Comparison of ENCODE assay signal across 19 mouse cellular contexts in genomic region chr8:61306501-61307112, GRCm38 (mm10).
DNase-seq lines count a peak whose midpoint lies in the region; ATAC-seq and TF ChIP-seq lines count a peak whose summit lies in the region.
"Had no signal": no experiment of that assay in that cellular context is flagged by ENCODE, and none has a peak within 500 bp of the region (broad histone marks: within the 10 kb centered on the region; RNA-seq: fewer than 3 reads in every experiment).

No protein-coding gene starts in this region.

- H3K9ac ChIP-seq in forebrain, embryonic 13.5 days = no peak overlapping the region
- H3K9ac ChIP-seq in forebrain, embryonic 15.5 days (replicated peaks) = no peak overlapping the region
- H3K9ac ChIP-seq: embryonic facial prominence, embryonic 13.5 days; heart, embryonic 15.5 days; hindbrain, embryonic 12.5 days; intestine, embryonic 15.5 days; lung, embryonic 14.5 days had no signal

- no peaks in the 10 kb centered on the region for H3K9me3 ChIP-seq in forebrain, embryonic 13.5 days (replicated peaks)
- H3K9me3 ChIP-seq in forebrain, embryonic 15.5 days = no peaks in the 10 kb centered on the region
- H3K9me3 ChIP-seq: embryonic facial prominence, embryonic 13.5 days; heart, embryonic 15.5 days; hindbrain, embryonic 12.5 days; intestine, embryonic 15.5 days had no signal

- no peak overlapping the region for H3K4me3 ChIP-seq in forebrain, embryonic 13.5 days
- no peak overlapping the region for H3K4me3 ChIP-seq in forebrain, embryonic 15.5 days
- H3K4me3 ChIP-seq in layer of hippocampus, adult 2 months = no peak overlapping the region
- H3K4me3 ChIP-seq: embryonic facial prominence, embryonic 13.5 days; heart, embryonic 15.5 days; hindbrain, embryonic 12.5 days; intestine, embryonic 15.5 days had no signal

- TF ChIP-seq POLR2A in brain, embryonic 14.5 days (IDR thresholded peaks at IDR 0.05; ENCODE audit: borderline replicate concordance, extremely low read depth, insufficient read depth, insufficient read length, poor library complexity, severe bottlenecking) = no peak

- H3K4me2 ChIP-seq in forebrain, embryonic 13.5 days = no peak overlapping the region
- H3K4me2 ChIP-seq in forebrain, embryonic 15.5 days (replicated peaks) = no peak overlapping the region
- H3K4me2 ChIP-seq: embryonic facial prominence, embryonic 13.5 days; heart, embryonic 15.5 days; hindbrain, embryonic 12.5 days; intestine, embryonic 15.5 days; liver, embryonic 11.5 days; lung, embryonic 14.5 days had no signal

- WGBS in forebrain, embryonic 13.5 days = 66% methylated on average over 4 of the region's 4 CpGs
- WGBS in forebrain, embryonic 15.5 days = 65% methylated on average over 4 of the region's 4 CpGs

- no peak for TF ChIP-seq CTCF in layer of hippocampus, adult 2 months (conservative IDR thresholded peaks at IDR 0.05)
- no peak for TF ChIP-seq CTCF in brain, embryonic 14.5 days (IDR thresholded peaks at IDR 0.05; ENCODE audit: borderline replicate concordance, extremely low read depth, insufficient read depth, insufficient read length)

- intact Hi-C loops in left cerebral cortex, postnatal 25 days (cut with DNase I) = loop anchor here (2.0 kb wide), 2 partner anchors 48 to 90 kb away; no protein-coding TSS in a partner anchor

- peaks cover 57% of the 10 kb centered on the region for H3K4me1 ChIP-seq in forebrain, embryonic 13.5 days
- H3K4me1 ChIP-seq in forebrain, embryonic 15.5 days = peaks cover 50% of the 10 kb centered on the region

- no peak for ATAC-seq in forebrain, embryonic 13.5 days
- ATAC-seq in forebrain, embryonic 15.5 days (replicated peaks) = no peak
- ATAC-seq: intestine, embryonic 15.5 days; midbrain, embryonic 16.5 days had no signal

- peak overlapping the region; percentile 16; the same call in 1 of the 2 replicates for H3K27ac ChIP-seq in forebrain, embryonic 13.5 days
- no peak overlapping the region for H3K27ac ChIP-seq in forebrain, embryonic 15.5 days (replicated peaks)
- peak overlapping the region; percentile 44 for H3K27ac ChIP-seq in layer of hippocampus, adult 2 months
- H3K27ac ChIP-seq: embryonic facial prominence, embryonic 13.5 days; heart, embryonic 15.5 days; hindbrain, embryonic 12.5 days; intestine, embryonic 15.5 days; stomach, postnatal 0 days had no signal

- H3K27me3 ChIP-seq in forebrain, embryonic 13.5 days = no peaks in the 10 kb centered on the region
- no peaks in the 10 kb centered on the region for H3K27me3 ChIP-seq in forebrain, embryonic 15.5 days
- H3K27me3 ChIP-seq: embryonic facial prominence, embryonic 13.5 days; heart, embryonic 15.5 days; hindbrain, embryonic 12.5 days; intestine, embryonic 15.5 days had no signal

- no peaks in the 10 kb centered on the region for H3K36me3 ChIP-seq in forebrain, embryonic 13.5 days (ENCODE audit: poor library complexity, severe bottlenecking)
- no peaks in the 10 kb centered on the region for H3K36me3 ChIP-seq in forebrain, embryonic 15.5 days
- H3K36me3 ChIP-seq: embryonic facial prominence, embryonic 13.5 days; heart, embryonic 15.5 days; hindbrain, embryonic 12.5 days; intestine, embryonic 15.5 days had no signal

- DNase-seq in layer of hippocampus, adult 2 months (ENCODE audit: low spot score in 2 of 2) = peak; percentile 40 to 46
- DNase-seq in layer of hippocampus, postnatal 10 days (ENCODE audit: low spot score in 2 of 2) = no peak
- DNase-seq in brain, embryonic 14.5 days (ENCODE audit: low read depth) = peak; percentile 39
- DNase-seq in left cerebral cortex, postnatal 25 days (ENCODE audit: low spot score in 2 of 2) = peak; percentile 58 to 88
- DNase-seq in B cell, adult 2 months = no peak
- DNase-seq in embryo, embryonic 11 days = no peak
- DNase-seq: adrenal gland, postnatal 14 days; gastrocnemius, postnatal 36 days; lung, embryonic 14.5 days; thymus, postnatal 4 days had no signal

Comparison
In these comparisons a context has a peak if more than half of its experiments do, and no peak if none do; other contexts are left out.
1. DNase-seq: peak in layer of hippocampus, adult 2 months (2 of 2), brain, embryonic 14.5 days (single experiment) and left cerebral cortex, postnatal 25 days (2 of 2); none in layer of hippocampus, postnatal 10 days (0 of 2), B cell, adult 2 months (0 of 2) and embryo, embryonic 11 days (single experiment).